Mouse (Mus musculus) CH12F3 (cell line): ENCODE data around the gene Adarb1.

Experiments
- in situ Hi-C: fragments of 300-500 bp; cut with MboI; formaldehyde crosslinking; loops from 2 replicates; pipeline ENCODE4 v1.14.3; 2020; ENCODE audit warnings: low sequenced_read_pairs

The Adarb1 gene

DNA sequence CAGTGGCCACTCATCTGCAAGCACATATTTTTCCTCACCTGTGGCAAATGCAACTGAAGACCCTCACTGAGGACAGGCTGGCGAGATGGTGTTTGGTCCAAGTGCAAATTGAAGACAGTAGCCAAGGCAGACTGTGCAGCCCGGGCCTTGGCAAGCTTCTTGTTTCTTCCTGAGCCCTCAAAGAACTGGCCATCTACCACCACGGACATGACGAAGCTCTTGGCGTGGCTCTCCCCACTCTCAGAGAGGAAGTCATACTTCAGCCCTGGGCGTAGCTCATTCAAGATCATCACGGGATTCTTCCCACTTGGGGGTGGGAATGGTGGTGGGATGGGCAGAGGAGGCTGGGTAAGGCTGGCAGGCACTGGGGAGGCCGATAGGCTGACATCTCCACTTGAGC lies 96.5 kb downstream of the Adarb1 start:
- in situ Hi-C loops, result no loop called here

- in situ Hi-C loops, result no loop called here
These were observed 97.1 kb downstream of the Adarb1 start for GRCm38 (mm10) chr10:77321001-77321400.

GRCm38 (mm10) chr10:77315682-77316081 lies 102.4 kb downstream of the Adarb1 start:
- in situ Hi-C loops, result no loop called here

DNA sequence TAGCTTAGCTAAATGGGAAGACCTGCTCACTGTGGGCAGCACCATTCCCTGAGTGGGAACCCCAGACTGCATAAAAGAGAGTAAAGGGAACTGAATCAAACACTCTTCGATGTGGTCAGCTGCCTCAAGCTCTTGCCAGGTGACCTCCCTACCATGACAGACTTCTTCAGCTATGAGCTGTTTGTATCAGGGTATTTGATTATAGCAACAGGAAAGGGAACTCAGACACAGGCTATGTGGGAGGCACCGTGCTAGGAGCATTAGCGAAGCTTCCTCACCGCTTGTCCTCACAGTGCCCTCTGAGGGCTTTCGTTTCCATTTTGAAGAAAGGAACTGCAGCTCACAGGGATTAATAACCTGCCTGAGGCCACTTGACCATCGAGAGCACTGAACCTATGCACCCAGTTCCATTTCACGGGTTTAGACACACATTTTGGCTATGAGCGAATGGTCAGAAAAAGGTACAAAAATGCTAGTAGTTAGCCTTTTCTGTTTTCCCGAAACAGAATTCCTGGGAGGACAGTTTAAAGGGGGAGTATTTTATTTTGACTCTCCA lies 103.3 kb downstream of the Adarb1 start:
- in situ Hi-C loops, result no loop called here

DNA sequence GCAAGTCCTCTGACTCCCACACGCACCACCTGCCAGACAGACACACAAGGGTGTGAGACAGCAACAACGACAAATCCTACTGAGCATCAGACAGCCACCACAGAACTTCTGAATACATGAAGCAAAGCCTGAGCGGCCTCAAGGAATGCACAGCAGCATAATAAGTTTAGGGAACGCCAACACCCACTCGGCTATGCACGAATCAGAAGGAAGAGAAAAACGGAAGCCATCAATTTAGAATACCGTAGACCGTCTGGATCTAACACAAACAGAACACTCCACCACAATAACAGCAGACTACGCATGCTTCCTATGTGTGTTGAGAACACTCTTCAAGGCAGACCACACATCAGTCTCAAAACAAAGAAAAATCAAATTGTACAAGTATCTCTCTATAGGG lies 109.1 kb downstream of the Adarb1 start:
- in situ Hi-C loops, result no loop called here

DNA sequence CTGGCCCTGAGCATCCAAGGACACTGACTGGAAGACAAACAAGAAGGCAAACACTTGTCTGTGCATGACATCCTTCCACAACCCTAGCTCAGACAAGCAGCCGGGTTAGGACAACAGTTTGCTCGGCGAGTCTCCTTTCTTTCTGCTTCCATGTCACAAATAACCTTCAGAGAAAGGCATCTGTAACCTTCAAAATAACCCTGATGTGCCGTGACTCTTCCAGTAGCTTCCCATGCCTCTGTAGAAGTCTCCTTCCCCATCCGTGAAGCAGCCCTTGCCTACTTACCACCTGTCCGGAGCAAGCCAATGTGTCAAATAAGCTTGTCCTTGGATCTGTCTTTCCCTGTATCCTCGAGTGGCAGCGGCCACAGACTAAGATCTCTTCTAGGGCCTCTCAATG lies 112.3 kb downstream of the Adarb1 start:
- in situ Hi-C loops, result no loop called here

GRCm38 (mm10) chr10:77304840-77305533 lies 113.1 kb downstream of the Adarb1 start:
- in situ Hi-C loops, result no loop called here

DNA sequence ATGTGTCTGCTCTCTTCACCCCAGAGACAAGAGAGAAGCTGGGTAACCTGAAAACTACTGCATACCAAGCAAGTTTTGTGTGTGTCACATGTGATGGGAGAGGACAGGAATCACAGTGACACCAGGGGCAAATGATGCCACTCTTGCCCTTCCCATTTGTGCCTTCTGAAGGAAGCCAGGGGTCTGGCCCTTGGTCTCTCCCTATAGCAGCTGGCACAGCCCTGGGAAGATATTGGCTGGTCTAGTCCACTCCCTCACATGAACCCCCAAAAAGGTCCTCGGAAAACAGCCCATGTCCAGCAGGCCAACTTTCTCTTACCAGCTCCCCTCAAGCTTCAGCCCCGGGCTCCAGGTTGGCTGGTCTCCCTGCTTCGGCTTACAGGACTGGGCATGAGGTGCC lies 113.7 kb downstream of the Adarb1 start:
- in situ Hi-C loops, result no loop called here

DNA sequence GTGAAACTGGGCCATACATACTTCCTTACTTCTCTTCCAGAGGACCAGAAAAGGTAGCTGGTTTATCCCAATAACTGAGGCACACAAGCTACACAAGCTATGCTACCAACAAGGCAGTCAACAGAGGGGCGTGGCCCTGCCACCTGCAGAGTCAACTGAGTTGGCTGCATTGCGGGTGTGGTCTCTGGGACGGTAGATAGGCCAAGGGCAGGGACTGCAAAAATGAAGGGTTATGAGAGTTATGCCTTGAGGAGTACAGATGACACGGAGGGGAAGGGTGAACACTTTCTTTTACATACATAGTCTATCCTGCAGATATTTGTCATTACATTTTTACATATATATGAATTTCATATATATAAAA lies 117.2 kb downstream of the Adarb1 start:
- in situ Hi-C loops, result no loop called here

GRCm38 (mm10) chr10:77300237-77300933 lies 117.7 kb downstream of the Adarb1 start:
- in situ Hi-C loops, result no loop called here

DNA sequence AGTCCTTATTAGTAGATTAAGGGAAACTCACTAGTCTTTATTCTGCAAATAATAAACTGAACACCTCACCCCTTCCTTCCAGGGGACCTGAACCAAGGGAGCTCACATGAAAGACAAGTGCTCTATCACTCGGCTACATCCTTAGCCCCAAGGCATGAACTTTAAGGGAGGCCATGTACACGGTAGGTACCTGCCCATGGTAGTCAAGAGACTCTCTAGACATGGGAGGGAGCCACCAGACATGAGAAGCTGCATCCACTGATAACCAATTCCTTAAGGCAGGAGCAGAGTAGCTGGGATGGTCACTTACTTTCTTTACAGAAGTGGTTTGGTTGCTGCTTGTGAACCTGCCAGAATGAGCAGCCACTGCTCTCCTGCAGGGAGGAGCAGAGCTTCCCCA lies 118.9 kb downstream of the Adarb1 start:
- in situ Hi-C loops, result no loop called here

GRCm38 (mm10) chr10:77298621-77299020 lies 119.4 kb downstream of the Adarb1 start:
- in situ Hi-C loops, result no loop called here

GRCm38 (mm10) chr10:77294691-77295090 lies 123.4 kb downstream of the Adarb1 start:
- in situ Hi-C loops, result no loop called here

DNA sequence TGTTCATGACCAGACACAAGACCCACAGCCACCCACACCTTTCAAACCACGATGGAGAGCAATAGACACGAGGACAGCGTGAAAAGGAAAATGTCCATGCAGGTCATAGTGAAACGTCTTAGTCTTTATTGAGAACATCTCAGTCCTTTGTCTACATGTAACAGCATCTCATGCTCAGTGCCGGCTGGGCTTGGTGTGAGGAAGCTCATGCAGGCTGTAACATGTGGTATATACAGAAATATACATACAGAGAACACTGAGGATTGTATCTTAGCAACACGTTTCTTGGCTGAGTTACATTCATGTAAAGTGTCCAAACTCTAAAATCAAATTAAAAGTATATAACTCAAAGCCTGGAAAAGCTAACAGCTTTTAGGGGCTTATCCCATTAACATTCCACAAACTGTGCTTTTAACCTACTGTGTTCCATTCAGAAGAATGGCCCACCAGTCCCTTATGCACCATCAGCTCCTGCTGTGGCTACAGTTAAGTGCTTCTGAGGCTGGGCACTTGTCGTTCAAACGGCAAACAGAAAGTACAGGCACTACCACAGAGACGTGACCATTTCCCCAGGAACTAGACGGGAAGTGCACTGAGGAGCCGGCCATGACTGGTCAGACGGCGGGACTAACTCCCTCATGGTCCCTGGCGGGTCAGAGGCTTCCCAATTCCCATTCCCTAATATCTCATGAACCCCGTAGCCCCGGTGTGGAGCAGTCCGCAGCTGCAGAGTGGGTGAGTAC lies 127.3 kb downstream of the Adarb1 start:
- in situ Hi-C loops, result no loop called here

- in situ Hi-C loops, result loop anchor here (10.0 kb wide), 2 partner anchors 65 to 225 kb away; partner anchors contain the start of gene Fam207a
These were observed 128.5 kb downstream of the Adarb1 start for GRCm38 (mm10) chr10:77289559-77289958.

DNA sequence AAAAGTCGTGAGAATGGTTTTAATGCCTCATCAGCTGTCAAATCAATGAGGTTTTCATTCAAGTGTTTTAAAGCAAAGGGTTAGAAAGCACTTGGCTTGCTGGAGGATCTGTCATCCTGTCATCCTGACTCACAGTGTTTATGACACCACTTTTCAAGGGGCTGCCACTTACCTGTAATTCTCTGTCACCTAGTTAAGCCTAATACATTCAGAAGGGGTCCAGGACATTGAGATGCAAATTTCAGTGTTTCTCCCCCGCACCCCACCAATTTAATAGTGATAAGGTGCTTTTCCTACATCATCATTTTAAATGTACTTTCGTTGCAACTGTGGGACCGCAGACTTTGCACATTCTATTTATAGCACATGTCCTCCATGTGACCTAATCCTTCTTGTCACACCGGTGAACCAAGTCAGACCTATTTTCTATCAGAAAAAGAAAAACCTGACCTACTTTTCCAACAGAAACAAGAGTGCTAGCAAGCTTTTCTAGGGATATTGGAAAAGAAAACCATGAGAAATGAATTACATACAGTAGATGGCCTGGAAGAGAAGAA lies 129.4 kb downstream of the Adarb1 start:
- in situ Hi-C loops, result loop anchor here (10.0 kb wide), 2 partner anchors 66 to 226 kb away; partner anchors contain the start of gene Fam207a

- in situ Hi-C loops, result loop anchor here (10.0 kb wide), 2 partner anchors 67 to 227 kb away; partner anchors contain the start of gene Fam207a
These were observed 130.4 kb downstream of the Adarb1 start for GRCm38 (mm10) chr10:77287626-77288025.

DNA sequence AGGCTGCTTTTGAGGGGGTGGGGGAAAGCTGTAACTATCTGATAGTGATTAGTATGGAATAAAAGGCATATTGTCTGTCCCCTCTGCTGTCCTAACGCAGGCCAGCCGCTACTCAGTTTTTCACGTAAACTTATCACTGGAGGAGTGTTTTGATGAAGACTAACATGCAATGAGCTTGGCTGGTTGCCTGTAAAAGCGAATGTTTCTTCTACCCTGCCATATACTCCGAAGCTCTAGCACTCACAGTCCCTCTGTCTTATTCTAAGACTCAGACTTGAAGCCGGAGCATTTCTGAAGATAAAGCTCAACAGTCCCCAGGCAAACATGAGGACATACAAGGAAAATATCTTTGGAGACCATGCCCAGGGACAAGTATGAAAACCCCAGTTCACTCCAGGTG lies 133.2 kb downstream of the Adarb1 start:
- in situ Hi-C loops, result loop anchor here (10.0 kb wide), 2 partner anchors 70 to 230 kb away; partner anchors contain the start of gene Fam207a

- in situ Hi-C loops, result loop anchor here (10.0 kb wide), 2 partner anchors 72 to 232 kb away; partner anchors contain the start of gene Fam207a
These were observed 135.2 kb downstream of the Adarb1 start for GRCm38 (mm10) chr10:77282822-77283221.

GRCm38 (mm10) chr10:77282085-77282484 lies 136.0 kb downstream of the Adarb1 start:
- in situ Hi-C loops, result loop anchor here (10.0 kb wide), 2 partner anchors 73 to 233 kb away; partner anchors contain the start of gene Fam207a

GRCm38 (mm10) chr10:77273798-77274197 lies 144.3 kb downstream of the Adarb1 start:
- in situ Hi-C loops, result no loop called here
